Mouse (Mus musculus) E14TG2a.4 (cell line): ENCODE measurements around the gene Slc25a5.

ENCODE experiments used
- CTCF ChIP-seq: conservative IDR thresholded peaks from 2 replicates; pipeline ENCODE4 v1.5.1; 2014; ENCODE audit warnings: low read length
- NANOG ChIP-seq: IDR thresholded peaks from 2 replicates; pipeline ENCODE4 v1.6.1; 2014; ENCODE audit warnings: borderline replicate concordance, low read length, mixed read lengths
- POU5F1 ChIP-seq: IDR thresholded peaks from 2 replicates; pipeline ENCODE4 v1.6.1; 2014; ENCODE audit warnings: low read length, borderline replicate concordance

- no peak for TF ChIP-seq CTCF
- TF ChIP-seq NANOG: no peak
- no peak for TF ChIP-seq POU5F1
Measured at GRCm38 (mm10) chrX:36750591-36750990, 44.9 kb upstream of the Slc25a5 start.
